ENCODE assay signal across 13 mouse cellular contexts in the genomic region with DNA sequence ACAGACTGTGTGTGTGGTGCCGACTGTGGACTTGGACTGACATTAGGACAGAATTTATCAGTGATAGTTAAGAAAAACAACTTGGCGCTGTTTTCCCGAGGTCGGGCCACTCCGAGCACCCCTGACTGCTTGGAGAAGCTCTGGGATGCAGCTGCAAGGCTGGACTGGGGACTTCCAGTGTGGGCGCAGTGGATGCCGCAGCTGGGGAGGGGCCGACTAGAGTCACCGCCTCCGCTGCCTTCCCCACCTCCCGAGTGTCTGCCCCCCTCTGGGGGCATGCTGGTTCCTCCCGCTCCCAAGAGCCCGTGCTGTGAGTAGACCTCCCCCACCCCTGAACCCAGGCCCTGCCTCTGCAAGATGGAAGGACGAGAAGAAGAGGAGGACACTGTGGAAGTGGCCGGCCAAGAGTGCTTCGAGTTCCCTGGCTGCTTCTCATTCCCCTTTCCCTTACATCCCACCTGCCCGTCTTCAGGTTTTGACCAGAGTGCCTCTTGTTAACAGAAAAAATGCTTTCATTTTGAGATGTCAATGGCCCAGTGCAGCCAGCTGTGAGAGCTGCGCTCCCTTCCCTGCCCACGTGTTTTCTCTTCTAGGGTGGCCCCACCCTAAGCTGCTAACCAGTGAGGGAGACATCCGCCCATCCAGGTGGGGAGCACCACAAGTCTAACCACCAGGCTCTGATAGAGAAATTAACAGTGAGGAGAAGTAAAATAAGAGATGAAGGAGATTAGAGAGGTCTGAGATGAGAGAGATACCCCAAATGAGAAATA.
DNase-seq lines count a peak whose midpoint lies in the region; ATAC-seq and TF ChIP-seq lines count a peak whose summit lies in the region.
"Had no signal": no experiment of that assay in that cellular context is flagged by ENCODE, and none has a peak within 500 bp of the region (broad histone marks: within the 10 kb centered on the region; RNA-seq: fewer than 3 reads in every experiment).

No protein-coding gene starts in this region.

- no peaks in the 10 kb centered on the region for H3K4me1 ChIP-seq in heart, embryonic 11.5 days (ENCODE audit: control insufficient read depth, insufficient read depth, low read length)
- H3K4me1 ChIP-seq in lung, postnatal 0 days (ENCODE audit: insufficient read depth, low read depth, low read length), result no peaks in the 10 kb centered on the region

- H3K4me3 ChIP-seq in heart, embryonic 11.5 days (ENCODE audit: low read depth, low read length), result no peak overlapping the region
- no peak overlapping the region for H3K4me3 ChIP-seq in lung, postnatal 0 days (ENCODE audit: low read depth, low read length)

- WGBS in heart, embryonic 11.5 days (ENCODE audit: insufficient replicate concordance), result 35% methylated on average over 20 of the region's 20 CpGs
- 41% methylated on average over 20 of the region's 20 CpGs for WGBS in lung, postnatal 0 days

- DNase-seq in heart, adult 11 months, result no peak
- no peak for DNase-seq in lung, postnatal 0 days (ENCODE audit: low spot score)
- no peak for DNase-seq in lung, adult 18-20 months
- peak; percentile 69 for DNase-seq in induced T-regulatory cell, adult 2 months (ENCODE audit: low read depth)
- DNase-seq in thymus, postnatal 14 days, result peak; percentile 65
- DNase-seq in kidney, postnatal 25 days, result no peak
- no peak for DNase-seq in cerebellum, postnatal 14 days
- DNase-seq: adrenal gland, postnatal 36 days; cerebellum, adult 11 months; kidney, adult 8-10 months; layer of hippocampus, adult 9-11 months had no signal

- no peak overlapping the region for H3K27ac ChIP-seq in heart, embryonic 11.5 days (ENCODE audit: low read depth, low read length)
- no peak overlapping the region for H3K27ac ChIP-seq in lung, postnatal 0 days (ENCODE audit: low read length)

- no peak for TF ChIP-seq EP300 in lung, postnatal 0 days (IDR thresholded peaks at IDR 0.05)

- H3K9me3 ChIP-seq in heart, embryonic 11.5 days (replicated peaks; ENCODE audit: control insufficient read depth, low read length), result no peaks in the 10 kb centered on the region
- H3K9me3 ChIP-seq in lung, postnatal 0 days (ENCODE audit: low read length), result no peaks in the 10 kb centered on the region

- H3K27me3 ChIP-seq in heart, embryonic 11.5 days (ENCODE audit: control insufficient read depth, insufficient read depth, low read length), result no peaks in the 10 kb centered on the region
- no peaks in the 10 kb centered on the region for H3K27me3 ChIP-seq in lung, postnatal 0 days (replicated peaks; ENCODE audit: insufficient read depth, low read length)
- H3K27me3 ChIP-seq: Patski had no signal

- H3K4me2 ChIP-seq in heart, embryonic 11.5 days, result peak overlapping the region; percentile 53
- H3K4me2 ChIP-seq in lung, postnatal 0 days (replicated peaks; ENCODE audit: low read depth, low read length), result no peak overlapping the region; the same call in 1 of the 2 replicates

- ATAC-seq in heart, embryonic 11.5 days (replicated peaks; ENCODE audit: insufficient number of reproducible peaks, low FRiP score, low TSS enrichment), result no peak
- ATAC-seq in lung, postnatal 0 days, result 0 out of 2 replicates have a peak, but pooled peaks have one; percentile 12
- ATAC-seq: Patski had no signal

- no peak overlapping the region for H3K9ac ChIP-seq in heart, embryonic 11.5 days (ENCODE audit: low read depth, low read length)
- no peak overlapping the region for H3K9ac ChIP-seq in lung, postnatal 0 days (replicated peaks; ENCODE audit: low read depth)

- no peak for TF ChIP-seq CTCF in lung, postnatal 0 days (IDR thresholded peaks at IDR 0.05)

- H3K36me3 ChIP-seq in heart, embryonic 11.5 days (ENCODE audit: control insufficient read depth, insufficient read depth, low read length), result no peaks in the 10 kb centered on the region
- H3K36me3 ChIP-seq in lung, postnatal 0 days (ENCODE audit: insufficient read depth, low read length), result no peaks in the 10 kb centered on the region

Comparison
In these comparisons a context has a peak if more than half of its experiments do, and no peak if none do; other contexts are left out.
1. DNase-seq: peak in induced T-regulatory cell, adult 2 months (single experiment) and thymus, postnatal 14 days (single experiment); none in heart, adult 11 months (single experiment), lung, postnatal 0 days (single experiment), lung, adult 18-20 months (0 of 2), kidney, postnatal 25 days (0 of 2) and cerebellum, postnatal 14 days (0 of 2).